Mouse (Mus musculus): Measurements from ENCODE around the gene Hemk1. TPM values are rescaled to one million over a fixed set of nuclear protein-coding genes. Genes with fewer than 3 reads are reported as not detected.
A peak's percentile ranks its signal among the peaks of the same experiment; 100 is the strongest.

Gene Hemk1
- polyA plus RNA-seq, 1 experiment from 2014 or later, result 12.3 TPM

DNA sequence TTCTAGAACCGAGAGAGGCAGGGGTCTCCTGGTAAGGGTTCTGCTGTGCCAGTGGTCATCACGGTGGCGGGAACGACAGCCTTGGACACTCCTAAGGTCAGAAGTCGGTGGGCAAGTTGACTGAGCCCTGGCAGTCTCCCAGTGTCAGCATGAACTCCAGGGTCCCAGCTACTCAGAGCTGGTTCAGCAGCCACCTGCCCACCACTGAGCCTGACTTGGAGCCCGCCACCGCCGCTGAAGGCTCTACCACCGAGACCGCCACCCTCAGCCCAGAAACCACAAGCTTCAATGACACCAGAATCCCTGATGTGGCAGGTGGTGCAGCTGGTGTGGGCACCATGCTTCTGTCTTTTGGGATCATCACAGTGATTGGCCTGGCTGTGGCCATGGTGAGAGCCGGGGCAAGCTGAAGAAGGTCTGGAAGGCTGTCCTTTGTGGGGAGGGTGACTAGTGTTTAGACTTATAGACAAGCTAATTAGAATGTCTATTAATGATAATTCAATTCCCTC is 4.1 kb upstream of the Hemk1 start:
- Histone ChIP-seq H3K4me1 (peaks cover 12% of the 10 kb centered on the region), H3K27me3 (peaks cover 5% of the 10 kb centered on the region; the same call in 1 of the 2 replicates), H3K9ac (no peak overlapping the region), H3K4me3 (replicated peaks) (no peak overlapping the region), H3K9me3 (replicated peaks) (no peaks in the 10 kb centered on the region), H3K36me3 (no peaks in the 10 kb centered on the region), H3K27ac (replicated peaks) (no peak overlapping the region), H3K4me2 (replicated peaks) (no peak overlapping the region)
- ATAC-seq (ENCODE audit: insufficient number of reproducible peaks, low FRiP score, low TSS enrichment, low read depth), result no peak
- 83% methylated on average over 11 of the region's 11 CpGs for WGBS

DNA sequence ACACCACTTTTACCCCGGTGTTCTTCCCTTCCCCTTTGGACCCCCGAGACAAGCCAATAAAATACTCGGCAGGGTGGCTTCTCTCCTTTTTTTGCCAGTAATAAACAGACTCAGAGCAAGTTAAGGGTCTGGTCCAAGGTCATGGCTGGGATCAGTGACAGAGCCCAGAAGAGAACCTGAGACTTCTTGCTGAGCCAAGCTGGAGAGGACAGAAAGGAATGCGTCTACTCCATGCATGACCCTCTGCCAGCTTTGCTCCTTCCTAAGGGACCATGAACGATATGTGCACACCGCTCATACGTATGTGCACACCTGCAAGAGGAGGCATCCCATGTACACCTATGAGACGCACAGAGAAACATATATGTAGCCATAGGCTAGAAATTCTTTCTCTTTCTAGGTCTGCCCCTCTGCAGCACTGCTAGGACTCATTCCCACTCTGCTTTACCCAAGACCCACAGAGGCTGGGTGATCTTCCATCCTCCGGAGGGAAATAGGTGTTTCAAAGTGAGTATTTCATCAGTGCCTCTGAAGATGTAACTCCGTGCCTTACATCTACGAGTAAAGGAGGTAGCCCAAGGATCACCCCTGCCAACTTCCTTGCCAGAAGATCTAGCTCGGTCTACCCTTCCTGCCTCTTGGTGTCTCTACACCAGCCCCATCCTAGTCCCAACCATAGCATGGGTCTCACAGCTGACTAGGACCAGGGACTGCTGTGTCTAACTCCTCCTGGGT is 2.9 kb upstream of the Hemk1 start:
- H3K36me3 ChIP-seq, result no peaks in the 10 kb centered on the region
- H3K27ac ChIP-seq (replicated peaks), result no peak overlapping the region
- H3K27me3 ChIP-seq, result peaks cover 5% of the 10 kb centered on the region; the same call in 1 of the 2 replicates
- H3K4me3 ChIP-seq (replicated peaks), result peak overlapping the region; percentile 68
- H3K4me2 ChIP-seq (replicated peaks), result peak overlapping the region; percentile 92
- ATAC-seq (ENCODE audit: insufficient number of reproducible peaks, low FRiP score, low TSS enrichment, low read depth), result no peak
- H3K9ac ChIP-seq, result peak overlapping the region; percentile 50; the same call in 1 of the 2 replicates
- peaks cover 12% of the 10 kb centered on the region for H3K4me1 ChIP-seq
- WGBS, result 53% methylated on average over 12 of the region's 12 CpGs
- no peaks in the 10 kb centered on the region for H3K9me3 ChIP-seq (replicated peaks)

DNA sequence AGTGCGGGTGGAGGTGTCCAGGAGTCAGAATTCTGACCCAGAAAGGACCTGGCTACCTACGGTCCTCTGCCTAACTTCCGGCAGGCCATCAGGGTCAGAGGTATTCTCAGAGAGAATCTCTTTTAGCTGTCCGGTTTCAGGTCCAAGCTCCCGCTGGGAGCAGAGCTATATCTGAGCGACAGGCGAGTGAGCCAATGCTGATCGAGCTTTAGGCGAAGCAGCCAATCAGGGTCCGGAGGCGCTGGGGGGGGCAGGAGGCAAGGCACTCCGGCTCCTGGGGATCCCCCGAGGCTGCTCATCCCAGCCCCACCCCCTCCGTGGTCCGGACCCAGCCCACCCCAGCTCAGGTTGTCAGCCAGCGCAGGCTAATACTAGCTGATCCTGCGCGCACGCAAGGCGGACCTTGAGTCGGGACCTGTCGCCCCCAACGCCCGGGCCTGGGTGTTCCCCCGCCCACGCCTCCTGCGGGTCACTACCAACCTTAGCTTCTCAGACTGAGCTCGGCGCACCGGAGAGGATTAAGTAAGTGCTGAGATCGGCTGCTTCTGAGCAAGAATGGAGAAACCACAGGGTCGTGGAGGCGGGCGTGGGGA is 2.2 kb upstream of the Hemk1 start, which contains the start of gene 6430571L13Rik:
Gene 6430571L13Rik, plus strand, starts transcription at position 336 of the 593 bp plus-strand sequence.
- ATAC-seq (ENCODE audit: insufficient number of reproducible peaks, low FRiP score, low TSS enrichment, low read depth), result peak; percentile 91
- WGBS, result 1% methylated on average over 34 of the region's 34 CpGs
- peak within 1 kb of the TSS; percentile 50 for H3K9ac ChIP-seq
- H3K27ac ChIP-seq (replicated peaks), result no peak within 1 kb of the TSS
- H3K27me3 ChIP-seq, result peaks cover 5% of the 10 kb centered on the region; the same call in 1 of the 2 replicates
- peaks cover 12% of the 10 kb centered on the region for H3K4me1 ChIP-seq
- no peaks in the 10 kb centered on the region for H3K9me3 ChIP-seq (replicated peaks)
- peak within 1 kb of the TSS; percentile 68 for H3K4me3 ChIP-seq (replicated peaks)
- no peaks in the 10 kb centered on the region for H3K36me3 ChIP-seq
- H3K4me2 ChIP-seq (replicated peaks), result peak within 1 kb of the TSS; percentile 92

DNA sequence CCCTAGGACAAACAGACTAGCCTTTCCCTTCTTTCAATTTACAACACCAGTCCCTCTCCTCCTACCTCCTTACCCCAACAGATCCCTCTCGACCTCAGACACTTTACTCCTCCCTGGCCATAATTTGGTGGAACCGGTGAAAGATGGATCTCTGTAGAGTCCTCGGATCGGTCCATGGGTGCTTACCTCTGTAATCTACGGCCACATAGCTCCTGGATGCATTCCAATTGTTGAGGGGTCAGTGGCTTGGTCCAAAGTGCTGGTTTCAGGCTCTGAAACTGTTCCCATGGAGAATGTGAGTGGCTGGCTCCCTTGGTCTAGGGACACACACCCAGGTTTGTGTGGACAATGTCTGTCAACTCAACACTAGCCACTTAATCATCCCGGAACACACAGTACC is 1.8 kb downstream of the Hemk1 start:
- Histone ChIP-seq H3K27ac (replicated peaks) (no peak overlapping the region), H3K27me3 (peaks cover 5% of the 10 kb centered on the region; the same call in 1 of the 2 replicates), H3K4me3 (replicated peaks) (no peak overlapping the region), H3K4me1 (peaks cover 12% of the 10 kb centered on the region), H3K4me2 (replicated peaks) (no peak overlapping the region), H3K9me3 (replicated peaks) (no peaks in the 10 kb centered on the region), H3K36me3 (0 out of 2 replicates have a peak, but pooled peaks cover 6% of the 10 kb centered on the region), H3K9ac (no peak overlapping the region)
- no peak for ATAC-seq (ENCODE audit: insufficient number of reproducible peaks, low FRiP score, low TSS enrichment, low read depth)
- 87% methylated on average over 6 of the region's 6 CpGs for WGBS

DNA sequence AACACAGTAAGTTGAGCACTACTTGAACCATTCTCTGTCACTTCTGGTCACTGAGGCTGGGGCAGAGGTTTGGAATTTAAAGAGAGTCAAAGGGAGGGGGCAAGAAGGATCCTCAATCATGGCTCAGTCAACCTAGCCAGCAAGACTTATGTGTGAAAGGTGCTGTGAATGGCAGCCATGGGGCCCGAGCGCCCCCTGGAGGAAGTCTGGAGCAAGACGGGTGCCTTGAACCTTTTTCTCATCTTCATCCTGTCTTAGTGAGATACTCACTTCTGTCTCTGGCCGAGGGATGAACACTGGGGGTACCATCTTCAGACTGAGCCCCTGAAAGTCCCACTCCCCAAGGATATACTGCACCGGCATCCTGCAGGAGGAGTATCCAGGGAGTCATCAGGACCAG is 2.2 kb downstream of the Hemk1 start:
- Histone ChIP-seq H3K9ac (no peak overlapping the region), H3K27ac (replicated peaks) (no peak overlapping the region), H3K4me2 (replicated peaks) (no peak overlapping the region), H3K27me3 (0 out of 2 replicates have a peak, but pooled peaks cover under 1% of the 10 kb centered on the region), H3K36me3 (0 out of 2 replicates have a peak, but pooled peaks cover 6% of the 10 kb centered on the region), H3K9me3 (replicated peaks) (no peaks in the 10 kb centered on the region), H3K4me3 (replicated peaks) (no peak overlapping the region), H3K4me1 (peaks cover 12% of the 10 kb centered on the region)
- WGBS, result 7% methylated on average over 5 of the region's 5 CpGs
- ATAC-seq (ENCODE audit: insufficient number of reproducible peaks, low FRiP score, low TSS enrichment, low read depth), result no peak

DNA sequence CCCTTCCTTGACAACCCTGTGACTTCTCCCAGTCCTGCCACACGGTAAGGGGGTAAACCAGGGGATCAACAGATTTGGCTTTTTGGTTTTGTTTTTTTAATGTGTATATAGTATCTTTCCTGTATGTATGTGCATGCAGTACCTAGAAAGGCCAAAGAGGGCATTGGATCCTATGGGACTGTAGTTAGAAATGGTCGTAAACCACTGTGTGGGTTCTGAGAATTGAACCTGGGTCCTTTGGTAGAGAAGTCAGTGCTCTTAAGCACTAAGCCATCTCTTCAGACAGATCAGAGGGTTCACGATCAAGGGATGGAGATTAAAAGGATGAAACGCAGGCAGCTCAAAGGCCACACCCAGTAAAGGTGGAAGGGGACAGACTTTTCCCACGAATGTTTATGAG is 3.1 kb downstream of the Hemk1 start:
- H3K4me1 ChIP-seq, result peaks cover 12% of the 10 kb centered on the region
- no peaks in the 10 kb centered on the region for H3K9me3 ChIP-seq (replicated peaks)
- H3K36me3 ChIP-seq, result 0 out of 2 replicates have a peak, but pooled peaks cover 6% of the 10 kb centered on the region
- no peak for ATAC-seq (ENCODE audit: insufficient number of reproducible peaks, low FRiP score, low TSS enrichment, low read depth)
- H3K27me3 ChIP-seq, result no peaks in the 10 kb centered on the region
- WGBS, result 83% methylated on average over 5 of the region's 5 CpGs
- no peak overlapping the region for H3K4me3 ChIP-seq (replicated peaks)
- H3K9ac ChIP-seq, result no peak overlapping the region
- H3K4me2 ChIP-seq (replicated peaks), result no peak overlapping the region
- no peak overlapping the region for H3K27ac ChIP-seq (replicated peaks)

DNA sequence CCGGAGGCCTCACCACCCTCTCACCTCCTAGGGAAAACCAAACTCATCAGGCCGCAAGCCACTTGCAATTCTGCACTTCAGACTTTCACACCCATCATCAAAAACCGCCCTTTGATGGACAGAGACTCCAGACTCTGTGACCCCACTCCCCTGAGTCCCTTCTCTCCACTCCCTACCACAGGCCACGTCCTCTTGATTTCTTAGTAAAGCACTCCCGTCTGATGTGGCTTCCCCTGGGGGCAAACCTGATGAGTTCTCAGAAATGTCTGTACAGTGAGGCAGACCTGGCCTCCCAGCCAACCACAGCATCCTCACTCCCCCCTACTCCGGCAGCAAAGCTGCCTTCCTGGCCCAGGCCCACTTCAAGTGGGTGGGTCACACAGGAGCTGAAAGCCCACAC is 3.8 kb downstream of the Hemk1 start:
- 0 out of 2 replicates have a peak, but pooled peaks cover 6% of the 10 kb centered on the region for H3K36me3 ChIP-seq
- no peak for ATAC-seq (ENCODE audit: insufficient number of reproducible peaks, low FRiP score, low TSS enrichment, low read depth)
- 63% methylated on average over 6 of the region's 6 CpGs for WGBS
- peaks cover 12% of the 10 kb centered on the region for H3K4me1 ChIP-seq
- no peak overlapping the region for H3K9ac ChIP-seq
- no peak overlapping the region for H3K4me3 ChIP-seq (replicated peaks)
- no peak overlapping the region for H3K27ac ChIP-seq (replicated peaks)
- H3K27me3 ChIP-seq, result no peaks in the 10 kb centered on the region
- H3K4me2 ChIP-seq (replicated peaks), result no peak overlapping the region
- no peaks in the 10 kb centered on the region for H3K9me3 ChIP-seq (replicated peaks)

DNA sequence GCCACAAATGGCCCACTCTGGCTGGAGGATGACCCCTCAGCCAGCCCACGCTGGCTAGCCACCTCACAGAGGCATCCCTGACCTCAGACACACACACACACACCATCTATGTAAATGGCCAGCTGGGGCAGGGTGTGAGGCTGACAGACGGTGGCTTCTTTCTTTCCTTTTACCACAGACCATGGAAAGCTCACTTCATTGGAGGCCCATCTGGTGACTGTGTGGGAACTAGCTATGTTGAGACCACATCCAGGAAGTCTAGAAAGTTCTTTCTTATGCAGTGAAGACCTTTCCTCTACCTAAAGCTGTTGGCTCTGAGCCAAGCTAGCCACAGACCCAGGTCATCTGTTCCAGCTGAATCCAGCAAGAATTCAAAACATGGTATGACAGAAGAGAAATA is 4.5 kb downstream of the Hemk1 start:
- Histone ChIP-seq H3K27me3 (no peaks in the 10 kb centered on the region), H3K4me3 (replicated peaks) (no peak overlapping the region), H3K9ac (no peak overlapping the region), H3K4me1 (peaks cover 9% of the 10 kb centered on the region), H3K27ac (replicated peaks) (no peak overlapping the region), H3K4me2 (replicated peaks) (no peak overlapping the region), H3K36me3 (0 out of 2 replicates have a peak, but pooled peaks cover 8% of the 10 kb centered on the region), H3K9me3 (replicated peaks) (no peaks in the 10 kb centered on the region)
- 80% methylated on average over 2 of the region's 2 CpGs for WGBS
- ATAC-seq (ENCODE audit: insufficient number of reproducible peaks, low FRiP score, low TSS enrichment, low read depth), result no peak

DNA sequence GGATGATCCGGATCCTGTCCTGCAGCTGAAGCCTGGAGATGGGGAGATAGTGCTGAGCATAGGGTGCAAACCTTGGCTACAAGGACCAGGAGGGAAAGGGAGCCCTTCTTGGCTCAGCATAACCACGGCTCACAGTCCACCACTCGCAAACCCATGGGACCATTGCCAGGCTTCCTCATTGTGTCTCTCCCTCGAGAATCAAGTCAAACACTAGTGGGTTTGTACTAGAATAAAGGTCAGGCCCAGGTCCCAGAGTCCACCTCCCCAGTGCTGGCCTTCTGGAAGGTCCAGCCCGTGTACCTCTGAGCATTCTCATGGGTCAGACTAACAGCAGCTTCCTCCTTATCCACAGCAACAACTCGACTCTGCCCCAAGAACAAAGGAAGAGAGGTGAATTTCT is 7.4 kb downstream of the Hemk1 start:
- 84% methylated on average over 6 of the region's 6 CpGs for WGBS
- no peaks in the 10 kb centered on the region for H3K27me3 ChIP-seq
- ATAC-seq (ENCODE audit: insufficient number of reproducible peaks, low FRiP score, low TSS enrichment, low read depth), result no peak
- no peaks in the 10 kb centered on the region for H3K4me1 ChIP-seq
- H3K9me3 ChIP-seq (replicated peaks), result no peaks in the 10 kb centered on the region
- no peak overlapping the region for H3K27ac ChIP-seq (replicated peaks)
- 0 out of 2 replicates have a peak, but pooled peaks cover 15% of the 10 kb centered on the region for H3K36me3 ChIP-seq
- no peak overlapping the region for H3K4me2 ChIP-seq (replicated peaks)
- no peak overlapping the region for H3K9ac ChIP-seq
- no peak overlapping the region for H3K4me3 ChIP-seq (replicated peaks)

DNA sequence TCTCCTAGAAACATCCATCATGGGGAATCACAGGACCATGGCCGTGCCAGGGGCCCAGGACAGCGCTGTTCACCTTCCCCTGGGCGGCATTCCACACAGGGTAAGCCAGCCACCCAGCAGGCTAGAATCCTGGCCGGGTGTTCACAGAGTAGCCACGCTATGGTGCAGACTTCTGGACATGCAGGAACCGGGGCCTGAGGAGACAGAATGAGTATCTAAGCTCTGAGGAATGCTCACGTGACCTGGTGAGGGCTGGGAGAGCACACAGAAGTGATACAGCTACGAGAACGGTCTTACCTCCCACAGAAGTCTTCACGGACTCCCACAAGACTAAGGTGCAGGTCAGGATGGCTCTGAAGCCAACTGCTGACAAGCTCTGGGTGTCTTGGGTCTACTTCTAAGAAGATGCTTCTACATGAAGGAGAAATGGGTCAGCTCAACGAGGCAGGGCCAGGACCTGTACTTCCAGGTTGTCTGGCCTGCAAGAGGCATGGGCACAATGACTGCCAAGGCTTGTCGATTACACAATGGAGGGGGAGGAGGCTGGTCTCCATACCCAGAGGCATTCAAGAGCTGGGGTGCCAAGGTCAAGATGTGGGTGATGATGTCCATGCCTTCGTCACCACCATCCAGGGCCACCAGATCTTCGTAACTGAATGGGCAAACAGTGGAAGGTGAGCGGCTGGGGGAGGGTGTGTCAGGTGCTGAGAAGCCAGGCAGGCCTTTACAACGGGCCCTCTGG is 10.1 kb downstream of the Hemk1 start:
- Histone ChIP-seq H3K4me1 (0 out of 2 replicates have a peak, but pooled peaks cover 5% of the 10 kb centered on the region), H3K27ac (replicated peaks) (no peak overlapping the region), H3K9ac (no peak overlapping the region), H3K9me3 (replicated peaks) (no peaks in the 10 kb centered on the region), H3K36me3 (0 out of 2 replicates have a peak, but pooled peaks cover 9% of the 10 kb centered on the region), H3K4me2 (replicated peaks) (no peak overlapping the region), H3K27me3 (no peaks in the 10 kb centered on the region), H3K4me3 (replicated peaks) (no peak overlapping the region)
- ATAC-seq (ENCODE audit: insufficient number of reproducible peaks, low FRiP score, low TSS enrichment, low read depth), result no peak
- WGBS, result 88% methylated on average over 16 of the region's 16 CpGs

DNA sequence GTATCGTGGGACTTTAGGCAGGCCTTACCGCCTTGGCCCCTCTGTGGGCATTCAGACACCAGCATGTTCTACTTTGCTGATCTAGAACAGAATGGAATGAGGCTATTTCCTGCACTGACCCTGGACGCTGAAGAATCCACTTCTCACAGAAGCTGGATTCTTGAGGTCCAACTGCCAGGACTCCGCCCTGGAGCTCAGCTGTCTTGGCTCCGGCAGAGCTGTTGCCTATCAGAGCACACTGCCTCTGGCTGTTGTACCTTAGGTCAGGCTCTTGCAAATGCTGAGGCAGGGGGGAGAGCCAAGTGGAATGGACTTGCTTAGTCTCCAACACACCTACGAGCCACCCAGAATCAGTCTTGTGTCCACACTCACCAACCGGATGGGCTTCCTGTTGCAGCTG is 12.2 kb downstream of the Hemk1 start:
- Histone ChIP-seq H3K36me3 (0 out of 2 replicates have a peak, but pooled peaks cover 9% of the 10 kb centered on the region), H3K9me3 (replicated peaks) (no peaks in the 10 kb centered on the region), H3K9ac (no peak overlapping the region), H3K27ac (replicated peaks) (no peak overlapping the region), H3K27me3 (no peaks in the 10 kb centered on the region), H3K4me2 (replicated peaks) (no peak overlapping the region), H3K4me3 (replicated peaks) (no peak overlapping the region), H3K4me1 (0 out of 2 replicates have a peak, but pooled peaks cover 5% of the 10 kb centered on the region)
- 76% methylated on average over 7 of the region's 7 CpGs for WGBS
- no peak for ATAC-seq (ENCODE audit: insufficient number of reproducible peaks, low FRiP score, low TSS enrichment, low read depth)

Measured in embryonic facial prominence, embryonic 15.5 days (tissue).